Mouse (Mus musculus) ES-Bruce4 (cell line): Measurements from ENCODE around the gene A230050P20Rik.

ENCODE experiments used
- CTCF ChIP-seq: IDR thresholded peaks from one replicate; pipeline ENCODE4 v1.8.1; 2011; ENCODE audit warnings: low read depth, low read length
- POLR2A ChIP-seq: IDR thresholded peaks from one replicate; pipeline ENCODE4 v1.8.1; 2011; ENCODE audit warnings: low read length; ENCODE audit not compliant: insufficient read depth

GRCm38 (mm10) chr9:20838931-20839330 lies 29.5 kb upstream of the A230050P20Rik start:
- TF ChIP-seq CTCF, result no peak
- TF ChIP-seq POLR2A, result no peak
